Mouse (Mus musculus): ENCODE results near the gene Cfap43.

Gene Cfap43

DNA sequence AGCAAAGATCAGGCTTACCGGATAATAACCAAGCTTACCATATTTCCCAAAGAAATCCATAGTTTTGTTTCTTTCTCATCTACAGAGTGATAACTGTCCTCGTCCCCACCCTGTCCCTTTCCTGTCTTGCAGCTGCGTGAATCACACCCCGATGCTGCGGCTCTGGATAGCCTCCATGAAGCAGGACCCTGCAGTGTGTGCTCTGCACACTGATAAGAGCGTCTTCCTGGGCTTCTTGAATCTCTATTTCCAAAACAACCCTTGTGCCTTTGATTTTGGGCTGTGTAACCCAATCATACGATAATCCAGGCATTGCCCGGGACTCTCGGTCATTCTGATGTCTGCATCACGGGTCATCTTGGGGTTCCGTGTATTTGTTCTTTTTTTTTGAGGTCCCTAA, 33.2 kb downstream of the Cfap43 start:
- no peak for DNase-seq (ENCODE audit: low read depth, low spot score)

GRCm38 (mm10) chr19:47885191-47885743, 33.8 kb downstream of the Cfap43 start:
- DNase-seq (ENCODE audit: low read depth, low spot score), result no peak

- DNase-seq (ENCODE audit: low read depth, low spot score), result no peak
These were observed 34.6 kb downstream of the Cfap43 start for GRCm38 (mm10) chr19:47884296-47885085.

- DNase-seq (ENCODE audit: low read depth, low spot score), result no peak
These were observed 36.2 kb downstream of the Cfap43 start for GRCm38 (mm10) chr19:47882882-47883254.

GRCm38 (mm10) chr19:47882151-47882881, 36.8 kb downstream of the Cfap43 start:
- DNase-seq (ENCODE audit: low read depth, low spot score), result peak; percentile 95

DNA sequence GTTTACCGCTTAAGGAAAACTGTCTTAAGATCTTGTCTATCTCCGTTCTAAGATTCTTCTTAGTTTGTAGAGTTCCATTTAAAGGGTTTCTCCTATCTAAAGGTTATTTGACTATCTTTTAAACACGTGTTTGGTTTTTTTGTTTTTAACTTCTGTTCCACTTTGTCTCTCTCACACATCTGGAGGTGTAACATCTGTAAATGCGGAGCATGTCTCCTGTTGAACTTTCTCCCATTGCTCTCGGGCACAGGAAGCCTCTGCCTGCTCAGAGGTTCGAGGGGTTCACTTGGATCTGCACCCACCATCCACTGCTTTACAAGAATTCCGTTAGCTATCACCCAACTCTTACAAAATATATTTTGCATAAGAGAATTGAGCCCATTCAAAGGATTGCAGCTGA, 37.5 kb downstream of the Cfap43 start:
- no peak for DNase-seq (ENCODE audit: low read depth, low spot score)

DNA sequence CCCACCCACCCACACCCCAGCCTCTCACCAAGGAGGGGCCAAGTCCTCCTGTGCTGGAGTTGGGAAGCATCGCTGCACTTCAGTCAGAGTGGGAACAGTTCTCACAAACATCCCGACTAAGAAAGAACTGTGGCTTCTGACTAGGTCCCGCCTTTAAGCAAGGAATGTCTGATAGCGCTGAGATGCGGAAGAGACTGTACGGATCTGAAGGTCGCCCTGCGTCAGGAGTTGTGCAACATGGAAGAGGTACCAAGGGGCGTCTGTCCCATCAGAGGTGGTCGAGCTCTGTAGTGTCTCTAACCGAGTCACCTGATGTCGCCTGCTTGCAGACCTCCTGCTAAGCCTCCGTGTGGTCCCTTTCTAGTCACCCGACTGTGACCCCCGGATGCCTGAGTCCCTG, 42.8 kb downstream of the Cfap43 start:
- DNase-seq (ENCODE audit: low read depth, low spot score), result no peak

- peak; percentile 39 for DNase-seq (ENCODE audit: low read depth, low spot score)
These were observed 47.6 kb downstream of the Cfap43 start for GRCm38 (mm10) chr19:47871515-47871914.

GRCm38 (mm10) chr19:47870102-47870666, 48.9 kb downstream of the Cfap43 start:
- no peak for DNase-seq (ENCODE audit: low read depth, low spot score)

GRCm38 (mm10) chr19:47869516-47869915, 49.6 kb downstream of the Cfap43 start:
- no peak for DNase-seq (ENCODE audit: low read depth, low spot score)

GRCm38 (mm10) chr19:47868951-47869350, 50.1 kb downstream of the Cfap43 start:
- DNase-seq (ENCODE audit: low read depth, low spot score), result no peak

DNA sequence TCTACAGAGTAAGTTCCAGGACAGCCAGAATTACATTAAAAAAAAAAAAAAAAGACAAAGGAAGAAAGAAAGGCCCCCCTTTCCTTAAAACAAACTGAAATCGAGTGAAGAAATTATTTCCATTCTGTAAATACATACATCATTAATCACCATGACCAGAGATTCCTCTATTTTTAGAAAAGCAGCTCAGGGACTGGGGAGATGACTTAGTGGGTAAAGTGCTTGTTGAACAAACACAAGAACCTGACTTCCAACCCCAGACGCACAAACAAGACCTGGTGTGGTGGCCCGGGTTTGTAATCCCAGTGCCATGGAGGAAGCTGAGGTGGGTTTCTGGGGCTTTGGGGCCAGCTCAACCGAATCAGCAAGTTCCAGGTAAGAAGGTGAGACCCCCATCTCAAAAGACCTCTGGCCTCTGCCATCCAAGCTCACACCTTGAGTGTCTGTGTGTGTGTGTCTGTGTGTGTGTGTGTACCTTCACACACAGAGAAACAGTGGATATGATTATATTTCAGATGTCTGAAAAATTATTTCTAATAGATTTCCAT, 51.4 kb downstream of the Cfap43 start:
- DNase-seq (ENCODE audit: low read depth, low spot score), result no peak

DNA sequence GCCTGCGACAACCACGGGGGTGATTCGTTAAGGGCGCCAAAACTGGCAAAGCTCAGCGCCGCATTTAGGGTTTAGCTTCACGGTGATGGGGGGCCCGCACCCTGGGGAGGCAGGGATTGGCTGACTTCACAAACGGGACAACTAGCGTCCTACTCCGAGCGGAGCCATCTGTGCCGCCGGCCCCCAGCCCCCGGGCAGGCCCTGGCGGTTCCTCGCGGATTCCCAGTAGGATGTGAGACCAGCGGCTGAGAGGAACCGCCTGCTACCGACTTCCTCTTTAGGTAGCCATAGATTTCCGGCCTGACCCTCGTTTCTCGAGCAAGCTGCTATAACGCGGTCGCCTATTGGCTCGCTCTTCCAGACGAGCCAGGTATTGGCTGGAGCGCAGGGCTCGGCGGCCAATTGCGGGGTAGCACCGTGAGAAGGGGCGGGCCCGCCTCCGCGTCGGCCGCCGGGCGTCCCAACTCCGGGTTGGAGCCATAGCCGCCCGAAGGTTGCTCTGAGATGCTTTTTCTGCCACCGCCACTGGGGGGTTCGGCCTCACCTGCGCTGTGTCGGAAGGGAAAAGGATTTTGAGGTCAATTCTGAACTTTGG, 53.6 kb downstream of the Cfap43 start, which contains the start of gene Gsto2:
TSS of gene Gsto2 (plus strand) at position 182 of the 595 bp plus-strand sequence.
- peak; percentile 97 for DNase-seq (ENCODE audit: low read depth, low spot score)

- no peak for DNase-seq (ENCODE audit: low read depth, low spot score)
These were observed 54.4 kb downstream of the Cfap43 start for GRCm38 (mm10) chr19:47864721-47865120.

DNA sequence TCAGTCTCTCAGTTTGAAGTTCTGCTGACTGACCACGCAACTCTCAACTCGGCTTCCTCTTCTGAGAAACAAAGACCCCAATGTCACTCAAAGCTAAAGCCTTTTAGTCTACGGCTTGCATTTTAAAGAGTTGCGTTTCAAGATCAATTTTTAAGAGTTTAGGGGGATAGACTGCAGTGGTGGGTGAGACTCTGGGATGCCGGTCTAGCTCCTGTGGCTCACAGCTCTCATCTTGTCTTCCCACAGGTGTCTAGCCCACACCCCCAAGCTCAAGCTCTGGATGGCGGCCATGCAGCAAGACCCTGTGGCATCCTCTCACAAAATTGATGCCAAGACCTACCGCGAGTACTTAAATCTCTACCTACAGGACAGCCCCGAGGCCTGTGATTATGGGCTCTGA, 55.0 kb downstream of the Cfap43 start:
- no peak for DNase-seq (ENCODE audit: low read depth, low spot score)

GRCm38 (mm10) chr19:47862581-47862980, 56.5 kb downstream of the Cfap43 start:
- no peak for DNase-seq (ENCODE audit: low read depth, low spot score)

- no peak for DNase-seq (ENCODE audit: low read depth, low spot score)
These were observed 59.9 kb downstream of the Cfap43 start for GRCm38 (mm10) chr19:47859180-47859579.

DNA sequence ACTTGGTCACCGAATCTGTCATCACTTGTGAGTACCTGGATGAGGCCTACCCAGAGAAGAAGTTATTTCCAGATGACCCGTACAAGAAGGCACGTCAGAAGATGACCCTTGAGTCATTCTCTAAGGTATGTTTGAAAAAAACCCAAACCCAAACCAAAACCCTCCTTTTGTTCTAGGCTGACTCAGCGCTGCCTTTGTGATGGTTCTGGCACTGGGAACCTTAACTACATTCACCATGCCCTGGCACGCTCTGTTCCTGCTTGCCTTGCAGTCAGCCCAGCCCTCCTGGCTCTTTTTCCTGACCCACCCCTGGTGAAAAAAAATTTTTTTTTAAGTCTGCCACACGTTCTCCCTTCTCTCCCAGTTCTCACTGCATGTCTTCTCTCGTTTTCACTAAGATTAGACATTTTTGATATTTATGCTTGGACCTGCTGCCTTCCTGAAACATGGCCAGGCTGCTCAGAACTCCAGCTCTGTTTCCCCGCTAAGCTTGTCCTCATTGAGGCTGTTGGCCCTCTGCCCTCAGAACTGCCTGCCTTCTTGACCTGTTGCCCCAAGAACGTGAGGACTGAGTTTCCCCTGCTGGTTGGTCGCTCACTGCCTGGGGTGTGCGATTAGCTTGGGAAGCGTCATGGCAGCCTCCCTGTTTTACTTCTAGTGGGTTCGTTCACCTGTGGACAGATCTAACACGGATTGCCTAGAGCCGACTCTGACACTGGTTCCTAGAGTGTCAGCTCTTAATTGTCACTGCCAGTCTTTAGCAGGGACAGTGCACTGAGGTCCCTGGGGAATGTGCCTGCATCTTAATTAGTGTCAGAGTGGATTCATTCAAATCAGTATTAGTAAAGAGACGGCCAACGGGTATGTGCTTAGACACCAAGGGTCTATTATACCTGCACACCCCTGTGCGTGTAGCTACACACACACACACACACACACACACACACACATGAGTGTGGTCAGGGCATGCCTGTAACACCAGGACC, 60.8 kb downstream of the Cfap43 start:
- DNase-seq (ENCODE audit: low read depth, low spot score), result no peak

DNA sequence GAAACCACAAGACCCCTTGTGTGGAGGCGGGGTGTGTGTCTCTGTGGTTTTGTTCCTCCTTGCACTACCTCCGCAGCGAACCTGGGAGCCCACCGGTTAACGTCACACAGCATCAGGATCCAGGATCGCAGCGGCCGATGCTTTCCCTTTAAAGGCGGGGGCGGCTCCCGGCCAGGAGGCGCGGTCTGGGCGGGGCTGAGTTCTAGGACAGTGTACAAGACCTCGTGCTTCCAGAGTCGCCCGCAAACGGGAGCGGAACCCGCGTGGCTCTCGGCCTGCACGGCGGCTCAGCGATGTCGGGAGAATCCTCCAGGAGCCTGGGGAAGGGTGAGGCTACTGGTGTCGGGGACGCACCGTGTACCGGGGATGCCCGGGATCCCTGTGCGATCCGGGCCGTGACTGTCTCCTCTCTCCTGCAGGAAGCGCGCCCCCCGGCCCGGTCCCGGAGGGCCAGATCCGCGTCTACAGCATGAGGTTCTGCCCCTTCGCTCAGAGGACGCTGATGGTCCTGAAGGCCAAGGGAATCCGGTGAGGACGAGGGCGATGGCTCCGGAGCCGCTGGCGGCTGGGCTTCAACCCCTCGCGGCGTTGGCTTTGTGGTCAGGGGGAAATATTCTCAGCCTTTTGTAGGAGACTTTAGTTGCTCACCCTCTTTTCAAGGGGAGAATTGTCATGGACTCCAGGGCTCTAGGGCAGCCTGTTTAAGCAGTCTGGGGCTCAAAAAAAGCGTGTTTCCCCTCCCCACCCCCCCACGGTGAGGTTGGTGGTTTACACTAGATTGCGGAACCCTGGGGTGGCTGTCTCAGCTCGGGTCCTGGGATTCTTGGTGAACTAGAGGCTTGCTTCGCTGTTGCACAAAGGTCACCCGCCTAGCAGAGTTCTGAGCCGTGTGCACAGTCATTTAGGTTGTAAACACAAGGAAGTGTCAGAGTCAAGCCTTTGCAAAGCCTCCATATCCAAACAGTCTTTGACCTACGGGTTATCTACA, 64.0 kb downstream of the Cfap43 start, which contains the start of gene Gsto1:
TSS of gene Gsto1 (plus strand) at position 175 of the 988 bp plus-strand sequence.
- DNase-seq (ENCODE audit: low read depth, low spot score), result peak; percentile 72

Data from CD4-positive, CD25-positive, alpha-beta regulatory T cell, adult 2 months (primary cell).